Mouse (Mus musculus): ENCODE data around the gene Mycs. TPM values are rescaled to one million over a fixed set of nuclear protein-coding genes. Genes with fewer than 3 reads are reported as not detected.

Gene Mycs
- polyA plus RNA-seq (2021): not detected

DNA sequence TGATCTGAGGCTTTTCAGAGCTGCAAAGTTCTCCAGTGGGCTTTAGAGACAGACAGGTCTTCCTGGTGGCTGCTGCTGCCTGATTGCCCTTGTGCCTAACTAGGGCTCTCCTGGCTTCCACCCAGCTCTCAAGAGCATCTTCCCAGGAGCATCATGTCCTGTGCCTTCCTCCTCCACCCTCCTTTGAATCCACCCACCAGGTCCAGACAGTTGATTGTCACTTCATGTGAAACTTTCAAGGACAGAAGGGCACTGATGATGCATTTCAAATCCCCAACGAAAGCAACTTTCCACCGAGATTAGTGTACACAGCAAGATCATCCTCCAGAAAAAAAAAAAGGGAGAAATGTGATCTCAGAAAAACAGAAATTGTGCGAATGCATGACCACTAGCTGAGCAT is at the start of gene Mycs:
Gene Mycs (minus strand): TSS at position 101 of the 400 bp plus-strand sequence.
- no peak for TF ChIP-seq CTCF (IDR thresholded peaks at IDR 0.05)
- in situ Hi-C loops (cut with MboI; ENCODE audit: low pct_unique_long_range_greater_than_20kb): loop anchor here (25.0 kb wide), 1 partner anchor 268 kb away; no protein-coding TSS in a partner anchor
- ATAC-seq: no peak
- ChIA-PET CTCF (no interaction called here), POLR2A (no interaction called here)
- no peaks in the 10 kb centered on the region for H3K27me3 ChIP-seq
- no peak for DNase-seq (ENCODE audit: low read depth, low spot score)

DNA sequence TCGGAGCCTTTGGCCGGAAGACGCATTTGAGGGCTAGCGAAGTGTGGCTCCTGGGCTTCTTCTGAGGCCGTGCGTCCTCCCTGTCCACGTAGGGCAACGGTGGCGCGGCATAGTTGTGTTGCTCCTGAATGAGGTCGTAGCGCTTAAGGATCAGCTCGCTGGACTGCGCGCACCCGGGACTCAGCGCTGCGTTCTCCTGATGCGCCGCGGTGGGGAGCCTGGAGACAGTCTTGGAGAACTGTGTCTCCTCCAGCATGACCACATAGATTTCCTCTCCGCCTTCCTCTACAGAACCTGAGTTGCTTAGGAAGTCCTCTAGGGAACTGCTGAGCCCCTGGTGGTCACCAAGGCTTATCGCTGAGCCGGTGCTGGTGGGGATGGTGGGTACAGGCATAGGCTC is 1.0 kb downstream of the Mycs start:
- ChIA-PET POLR2A (no interaction called here), CTCF (no interaction called here)
- in situ Hi-C loops (cut with MboI; ENCODE audit: low pct_unique_long_range_greater_than_20kb): loop anchor here (25.0 kb wide), 1 partner anchor 269 kb away; no protein-coding TSS in a partner anchor

More for the DNA sequence above, 1.0 kb downstream of the Mycs start:
- DNase-seq (ENCODE audit: low read depth, low spot score) (no peak), ATAC-seq (no peak)
- TF ChIP-seq CTCF (IDR thresholded peaks at IDR 0.05): no peak
- no peaks in the 10 kb centered on the region for H3K27me3 ChIP-seq

Other genes with a start within 250 kb of the Mycs start
- gene Btbd35f7, start 199.8 kb upstream of the Mycs start, polyA plus RNA-seq (2021): not detected